ENCODE assay signal across 9 mouse cellular contexts in genomic region chr10:78008169-78008568, GRCm38 (mm10). TPM values are rescaled to one million over a fixed set of nuclear protein-coding genes. Genes with fewer than 3 reads are reported as not detected.
DNase-seq lines count a peak whose midpoint lies in the region; ATAC-seq lines count a peak whose summit lies in the region.
"Had no signal": no experiment of that assay in that cellular context is flagged by ENCODE, and none has a peak within 500 bp of the region (broad histone marks: within the 10 kb centered on the region; RNA-seq: fewer than 3 reads in every experiment).

No protein-coding gene starts in this region.

- peaks cover 32% of the 10 kb centered on the region for H3K4me1 ChIP-seq in kidney, embryonic 14.5 days (ENCODE audit: control insufficient read depth, insufficient read depth, low read length)
- H3K4me1 ChIP-seq in embryonic facial prominence, embryonic 14.5 days (ENCODE audit: control insufficient read depth, insufficient read depth, low read length) = peaks cover 27% of the 10 kb centered on the region
- peaks cover 38% of the 10 kb centered on the region for H3K4me1 ChIP-seq in intestine, embryonic 16.5 days (ENCODE audit: control insufficient read depth, insufficient read depth, low read length)
- H3K4me1 ChIP-seq in midbrain, embryonic 15.5 days = peaks cover 35% of the 10 kb centered on the region

- H3K4me3 ChIP-seq in kidney, embryonic 14.5 days (ENCODE audit: low read length) = peak overlapping the region; percentile 65
- peak overlapping the region; percentile 86 for H3K4me3 ChIP-seq in embryonic facial prominence, embryonic 14.5 days (ENCODE audit: low read depth, low read length)
- peak overlapping the region; percentile 69 for H3K4me3 ChIP-seq in intestine, embryonic 16.5 days (ENCODE audit: low read length)
- H3K4me3 ChIP-seq in midbrain, embryonic 15.5 days = peak overlapping the region; percentile 59

- no peaks in the 10 kb centered on the region for H3K27me3 ChIP-seq in kidney, embryonic 14.5 days (ENCODE audit: control insufficient read depth, insufficient read depth, low read length)
- H3K27me3 ChIP-seq in embryonic facial prominence, embryonic 14.5 days (replicated peaks; ENCODE audit: control insufficient read depth, insufficient read depth, low read length) = no peaks in the 10 kb centered on the region
- no peaks in the 10 kb centered on the region for H3K27me3 ChIP-seq in intestine, embryonic 16.5 days (replicated peaks; ENCODE audit: control insufficient read depth, insufficient read depth, low read length)
- H3K27me3 ChIP-seq in midbrain, embryonic 15.5 days (replicated peaks) = no peaks in the 10 kb centered on the region; the same call in 1 of the 2 replicates

- peak overlapping the region; percentile 78; the same call in 1 of the 2 replicates for H3K9ac ChIP-seq in kidney, embryonic 14.5 days (ENCODE audit: low read depth, low read length)
- peak overlapping the region; percentile 93 for H3K9ac ChIP-seq in embryonic facial prominence, embryonic 14.5 days (ENCODE audit: low read depth, low read length)
- peak overlapping the region; percentile 84 for H3K9ac ChIP-seq in intestine, embryonic 16.5 days (ENCODE audit: low read depth, low read length)
- peak overlapping the region; percentile 55; the same call in 1 of the 2 replicates for H3K9ac ChIP-seq in midbrain, embryonic 15.5 days

- H3K4me2 ChIP-seq in kidney, embryonic 14.5 days (replicated peaks; ENCODE audit: low read depth, low read length) = peak overlapping the region; percentile 69
- H3K4me2 ChIP-seq in embryonic facial prominence, embryonic 14.5 days (ENCODE audit: low read depth, low read length) = peak overlapping the region; percentile 82
- peak overlapping the region; percentile 82 for H3K4me2 ChIP-seq in intestine, embryonic 16.5 days (ENCODE audit: low read depth, low read length)
- peak overlapping the region; percentile 82 for H3K4me2 ChIP-seq in midbrain, embryonic 15.5 days

- H3K36me3 ChIP-seq in kidney, embryonic 14.5 days (ENCODE audit: control insufficient read depth, insufficient read depth, low read length) = peaks cover 3% of the 10 kb centered on the region; the same call in 1 of the 2 replicates
- peaks cover 13% of the 10 kb centered on the region; the same call in 1 of the 2 replicates for H3K36me3 ChIP-seq in embryonic facial prominence, embryonic 14.5 days (ENCODE audit: control insufficient read depth, insufficient read depth, low read length)
- H3K36me3 ChIP-seq in intestine, embryonic 16.5 days (ENCODE audit: control insufficient read depth, insufficient read depth, low read length) = no peaks in the 10 kb centered on the region; the same call in 1 of the 2 replicates
- no peaks in the 10 kb centered on the region for H3K36me3 ChIP-seq in midbrain, embryonic 15.5 days (replicated peaks)

- WGBS in kidney, embryonic 14.5 days = 71% methylated on average over 3 of the region's 3 CpGs
- WGBS in embryonic facial prominence, embryonic 14.5 days = 68% methylated on average over 3 of the region's 3 CpGs
- WGBS in intestine, embryonic 16.5 days = 69% methylated on average over 3 of the region's 3 CpGs
- WGBS in midbrain, embryonic 15.5 days = 78% methylated on average over 3 of the region's 3 CpGs

- H3K9me3 ChIP-seq in kidney, embryonic 14.5 days (ENCODE audit: control insufficient read depth, low read length) = no peaks in the 10 kb centered on the region
- H3K9me3 ChIP-seq in embryonic facial prominence, embryonic 14.5 days (ENCODE audit: control insufficient read depth, low read length) = no peaks in the 10 kb centered on the region
- no peaks in the 10 kb centered on the region for H3K9me3 ChIP-seq in intestine, embryonic 16.5 days (ENCODE audit: control insufficient read depth, low read length)
- no peaks in the 10 kb centered on the region for H3K9me3 ChIP-seq in midbrain, embryonic 15.5 days

- ATAC-seq in kidney, embryonic 14.5 days (ENCODE audit: low FRiP score, low TSS enrichment) = no peak
- no peak for ATAC-seq in embryonic facial prominence, embryonic 14.5 days (ENCODE audit: low read depth)
- ATAC-seq in intestine, embryonic 16.5 days = no peak
- no peak for ATAC-seq in midbrain, embryonic 15.5 days (replicated peaks)

- no peak for DNase-seq in kidney, adult 9 months
- no peak for DNase-seq in embryonic facial prominence, embryonic 14.5 days (ENCODE audit: low spot score)
- DNase-seq in adipocyte (ENCODE audit: low spot score) = no peak
- no peak for DNase-seq in thymus, postnatal 4 days
- no peak for DNase-seq in embryo, embryonic 9.5 days (ENCODE audit: extremely low spot score)
- DNase-seq: right cerebral cortex, postnatal 14 days had no signal

- peak overlapping the region; percentile 96; the same call in 1 of the 2 replicates for H3K27ac ChIP-seq in kidney, embryonic 14.5 days (ENCODE audit: low read depth, low read length)
- H3K27ac ChIP-seq in embryonic facial prominence, embryonic 14.5 days (replicated peaks; ENCODE audit: low read depth, low read length) = no peak overlapping the region
- peak overlapping the region; percentile 97 for H3K27ac ChIP-seq in intestine, embryonic 16.5 days (ENCODE audit: low read length)
- H3K27ac ChIP-seq in midbrain, embryonic 15.5 days = no peak overlapping the region

RNA-seq across cellular contexts. Expression of gene Pfkl, which starts 1.7 kb away (rescaled TPM):
- polyA plus RNA-seq in kidney, embryonic 14.5 days (2014; fragmentation: Nextera tagmentation; extraction: Ambion mirVana) = 91.2 and 118 TPM in 2 replicates
- 87.0 and 114 TPM in 2 replicates for polyA plus RNA-seq in embryonic facial prominence, embryonic 14.5 days (2014; fragmentation: Nextera tagmentation; extraction: Ambion mirVana)
- polyA plus RNA-seq in intestine, embryonic 16.5 days (2015; fragmentation: Nextera tagmentation; extraction: Ambion mirVana) = 282 and 298 TPM in 2 replicates
- 127 and 128 TPM in 2 replicates for polyA plus RNA-seq in midbrain, embryonic 15.5 days (2015; fragmentation: Nextera tagmentation; extraction: Ambion mirVana)

RNA-seq across cellular contexts. Expression of gene 1810043G02Rik, which starts 29.8 kb away (rescaled TPM):
- 26.4 and 35.8 TPM in 2 replicates for polyA plus RNA-seq in kidney, embryonic 14.5 days (2014; fragmentation: Nextera tagmentation; extraction: Ambion mirVana)
- 27.5 and 29.1 TPM in 2 replicates for polyA plus RNA-seq in embryonic facial prominence, embryonic 14.5 days (2014; fragmentation: Nextera tagmentation; extraction: Ambion mirVana)
- 16.0 and 17.5 TPM in 2 replicates for polyA plus RNA-seq in intestine, embryonic 16.5 days (2015; fragmentation: Nextera tagmentation; extraction: Ambion mirVana)
- polyA plus RNA-seq in midbrain, embryonic 15.5 days (2015; fragmentation: Nextera tagmentation; extraction: Ambion mirVana) = 48.3 and 49.5 TPM in 2 replicates

RNA-seq across cellular contexts. Expression of gene Dnmt3l, which starts 33.6 kb away (rescaled TPM):
- 0.41 and 0.66 TPM in 2 replicates for polyA plus RNA-seq in kidney, embryonic 14.5 days (2014; fragmentation: Nextera tagmentation; extraction: Ambion mirVana)
- polyA plus RNA-seq in embryonic facial prominence, embryonic 14.5 days (2014; fragmentation: Nextera tagmentation; extraction: Ambion mirVana) = 0.25 TPM in 1 of 2 replicates, not detected in the other
- polyA plus RNA-seq in intestine, embryonic 16.5 days (2015; fragmentation: Nextera tagmentation; extraction: Ambion mirVana) = 0.29 and 0.33 TPM in 2 replicates
- polyA plus RNA-seq in midbrain, embryonic 15.5 days (2015; fragmentation: Nextera tagmentation; extraction: Ambion mirVana) = not detected in 2 replicates

RNA-seq across cellular contexts. Expression of gene Aire, which starts 35.2 kb away (rescaled TPM):
- 1.2 and 1.5 TPM in 2 replicates for polyA plus RNA-seq in kidney, embryonic 14.5 days (2014; fragmentation: Nextera tagmentation; extraction: Ambion mirVana)
- 0.24 TPM in 1 of 2 replicates, not detected in the other for polyA plus RNA-seq in embryonic facial prominence, embryonic 14.5 days (2014; fragmentation: Nextera tagmentation; extraction: Ambion mirVana)
- 0.16 and 0.20 TPM in 2 replicates for polyA plus RNA-seq in intestine, embryonic 16.5 days (2015; fragmentation: Nextera tagmentation; extraction: Ambion mirVana)
- polyA plus RNA-seq in midbrain, embryonic 15.5 days (2015; fragmentation: Nextera tagmentation; extraction: Ambion mirVana) = 0.06 and 0.37 TPM in 2 replicates

RNA-seq across cellular contexts. Expression of gene Trpm2, which starts 37.8 kb away (rescaled TPM):
- polyA plus RNA-seq in kidney, embryonic 14.5 days (2014; fragmentation: Nextera tagmentation; extraction: Ambion mirVana) = 0.27 and 0.54 TPM in 2 replicates
- polyA plus RNA-seq in embryonic facial prominence, embryonic 14.5 days (2014; fragmentation: Nextera tagmentation; extraction: Ambion mirVana) = 0.41 and 1.4 TPM in 2 replicates
- polyA plus RNA-seq in intestine, embryonic 16.5 days (2015; fragmentation: Nextera tagmentation; extraction: Ambion mirVana) = 0.91 and 0.92 TPM in 2 replicates
- polyA plus RNA-seq in midbrain, embryonic 15.5 days (2015; fragmentation: Nextera tagmentation; extraction: Ambion mirVana) = 3.7 and 6.1 TPM in 2 replicates

Comparison
In these comparisons a context has a peak if more than half of its experiments do, and no peak if none do; other contexts are left out.
1. H3K27ac ChIP-seq: peak in kidney, embryonic 14.5 days (single experiment) and intestine, embryonic 16.5 days (single experiment); none in embryonic facial prominence, embryonic 14.5 days (single experiment) and midbrain, embryonic 15.5 days (single experiment).
2. Peak in every context shown above with its lines, with median percentiles within 50 percentile points of each other: H3K4me2 ChIP-seq, H3K4me3 ChIP-seq and H3K9ac ChIP-seq.